Comparison of ENCODE assay signal across 20 mouse cellular contexts in genomic region chr11:103862951-103863350, GRCm38 (mm10).
"Had no signal": no experiment of that assay in that cellular context is flagged by ENCODE, and none has a peak within 500 bp of the region (broad histone marks: within the 10 kb centered on the region; RNA-seq: fewer than 3 reads in every experiment).

No protein-coding gene starts in this region.

- H3K27ac ChIP-seq: intestine, embryonic 15.5 days; kidney, postnatal 0 days; layer of hippocampus, adult 2 months; limb, embryonic 10.5 days; limb, embryonic 13.5 days; macrophage; midbrain, embryonic 12.5 days; midbrain, embryonic 15.5 days; neural tube, embryonic 12.5 days; neural tube, embryonic 15.5 days had no signal

- H3K4me3 ChIP-seq: intestine, embryonic 15.5 days; layer of hippocampus, adult 2 months; limb, embryonic 10.5 days; limb, embryonic 13.5 days; midbrain, embryonic 12.5 days; midbrain, embryonic 15.5 days; neural tube, embryonic 12.5 days; neural tube, embryonic 15.5 days had no signal

- H3K27me3 ChIP-seq: intestine, embryonic 15.5 days; limb, embryonic 13.5 days; midbrain, embryonic 12.5 days; midbrain, embryonic 15.5 days; neural tube, embryonic 12.5 days; neural tube, embryonic 15.5 days had no signal

- H3K4me2 ChIP-seq: intestine, embryonic 15.5 days; limb, embryonic 13.5 days; lung, embryonic 14.5 days; midbrain, embryonic 12.5 days; midbrain, embryonic 15.5 days; neural tube, embryonic 12.5 days; neural tube, embryonic 15.5 days had no signal

- DNase-seq: kidney, adult 11 months; kidney, adult 8-10 months; kidney, postnatal 25 days; layer of hippocampus, adult 9-11 months; lung, embryonic 14.5 days; right cerebral cortex, adult 18-20 months; right cerebral cortex, postnatal 14 days; right cerebral cortex, postnatal 4 days; thymus, postnatal 25 days had no signal

- ATAC-seq: intestine, embryonic 15.5 days; lung, postnatal 0 days; midbrain, embryonic 15.5 days had no signal

- H3K36me3 ChIP-seq: intestine, embryonic 15.5 days had no signal

- H3K9me3 ChIP-seq: intestine, embryonic 15.5 days; limb, embryonic 10.5 days; limb, embryonic 13.5 days; midbrain, embryonic 12.5 days; midbrain, embryonic 15.5 days; neural tube, embryonic 12.5 days; neural tube, embryonic 15.5 days had no signal

- H3K9ac ChIP-seq: intestine, embryonic 15.5 days; limb, embryonic 13.5 days; lung, embryonic 14.5 days; midbrain, embryonic 12.5 days; midbrain, embryonic 15.5 days; neural tube, embryonic 12.5 days; neural tube, embryonic 15.5 days had no signal

- H3K4me1 ChIP-seq: intestine, embryonic 15.5 days; limb, embryonic 10.5 days; limb, embryonic 13.5 days; midbrain, embryonic 15.5 days; neural tube, embryonic 12.5 days; neural tube, embryonic 15.5 days had no signal
